Mouse (Mus musculus) liver, adult 2 months (tissue): Measurements from ENCODE around the gene Nhlrc1. TPM values are rescaled to one million over a fixed set of nuclear protein-coding genes. Genes with fewer than 3 reads are reported as not detected.

Source experiments
- DNase-seq: peaks from one replicate; pipeline ENCODE4 v3.0.0-alpha.2; 2011; ENCODE audit warnings: low read depth, low spot score; ENCODE audit errors: extremely low read depth
- H3K27ac ChIP-seq: fragments of 200-500 bp; replicated peaks from 2 replicates; pipeline ENCODE4 v1.5.1; 2012; ENCODE audit warnings: low read depth, mild to moderate bottlenecking, control low read depth, inconsistent platforms, low read length; ENCODE audit not compliant: insufficient read depth
- H3K27me3 ChIP-seq: fragments of 200-500 bp; 2 replicates; pipeline ENCODE4 v1.6.1; 2012; ENCODE audit warnings: mild to moderate bottlenecking, moderate library complexity, low read length, inconsistent platforms; ENCODE audit not compliant: control insufficient read depth, insufficient read depth
- H3K36me3 ChIP-seq: fragments of 200-500 bp; 2 replicates; pipeline ENCODE4 v1.6.1; 2012; ENCODE audit warnings: low read length, inconsistent platforms; ENCODE audit not compliant: control insufficient read depth, insufficient read depth
- H3K4me1 ChIP-seq: fragments of 200-500 bp; 2 replicates; pipeline ENCODE4 v1.6.1; 2011; ENCODE audit warnings: low read length; ENCODE audit not compliant: control insufficient read depth, insufficient read depth
- H3K4me3 ChIP-seq: fragments of 200-500 bp; 2 replicates; pipeline ENCODE4 v1.5.1; 2011; ENCODE audit warnings: low read depth, mild to moderate bottlenecking, control low read depth, low read length, moderate library complexity; ENCODE audit not compliant: insufficient read depth
- H3K79me2 ChIP-seq: fragments of 200-500 bp; 2 replicates; pipeline ENCODE4 v1.6.1; 2012; ENCODE audit warnings: inconsistent platforms, mild to moderate bottlenecking, low read length, moderate library complexity; ENCODE audit not compliant: control insufficient read depth, insufficient read depth
- H3K9ac ChIP-seq: fragments of 200-500 bp; 2 replicates; pipeline ENCODE4 v1.6.1; 2012; ENCODE audit warnings: low read depth, mild to moderate bottlenecking, control low read depth, inconsistent platforms, low read length
- CTCF ChIP-seq: fragments of 200-500 bp; IDR thresholded peaks from 2 replicates; pipeline ENCODE4 v1.5.1; 2011; ENCODE audit warnings: low read depth, low read length, control low read depth
- POLR2A ChIP-seq: fragments of 200-500 bp; IDR thresholded peaks from 2 replicates; pipeline ENCODE4 v1.6.1; 2011; ENCODE audit warnings: low read length, control low read depth; ENCODE audit not compliant: insufficient read depth; ENCODE audit errors: extremely low read depth
- WGBS: fragments of 180-500 bp; shearing (Covaris S2); methylation state at CpG from one replicate; pipeline ENCODE4 v1.1.7; 2018; 5-methylcytosine and 5-hydroxymethylcytosine counted together
- polyA plus RNA-seq: library from polyadenylated mRNA; depleted of rRNA; stranded (reverse); fragments of >200 nt; gene quantifications from 2 replicates; pipeline ENCODE4 v1.2.3, GENCODE M21; 2012; rRNA removed
- total RNA-seq: library from RNA; depleted of rRNA; stranded (reverse); fragments of >200 nt; gene quantifications from 2 replicates; pipeline ENCODE4 v1.2.3, GENCODE M21; 2014; rRNA removed

The Nhlrc1 gene
- total and polyA plus RNA-seq, 2 experiments: 0.83 to 1.8 TPM

GRCm38 (mm10) chr13:46968626-46969025 lies 46.0 kb downstream of the Nhlrc1 start:
- Histone ChIP-seq H3K27me3 (no peaks in the 10 kb centered on the region), H3K27ac (no peak overlapping the region), H3K4me1 (no peaks in the 10 kb centered on the region), H3K36me3 (no peaks in the 10 kb centered on the region), H3K9ac (no peak overlapping the region), H3K79me2 (no peaks in the 10 kb centered on the region), H3K4me3 (no peak overlapping the region)
- no peak for DNase-seq
- peak; percentile 29; the same call in 1 of the 2 replicates for TF ChIP-seq CTCF
- TF ChIP-seq POLR2A: no peak
- 86% methylated on average over 2 of the region's 2 CpGs for WGBS

DNA sequence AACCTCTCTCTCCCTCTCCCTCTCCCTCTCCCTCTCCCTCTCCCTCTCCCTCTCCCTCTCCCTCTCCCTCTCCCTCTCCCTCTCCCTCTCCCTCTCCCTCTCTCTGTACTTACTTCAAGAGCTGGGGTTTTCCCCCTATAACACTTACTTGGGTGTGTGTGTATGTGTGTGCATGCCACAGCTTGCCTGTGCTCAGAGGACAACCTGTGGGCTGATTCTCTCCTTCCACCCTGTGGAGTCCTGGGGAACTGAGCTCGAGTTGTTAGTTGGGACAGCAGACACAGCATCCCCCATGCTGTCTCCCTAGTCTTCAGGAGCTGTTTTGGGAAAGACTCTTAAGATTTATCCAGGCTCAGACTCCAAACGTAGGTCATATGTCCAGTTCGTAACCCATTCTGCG lies 47.3 kb downstream of the Nhlrc1 start:
- no peak for DNase-seq
- no peaks in the 10 kb centered on the region for H3K4me1 ChIP-seq
- no peaks in the 10 kb centered on the region for H3K79me2 ChIP-seq
- TF ChIP-seq POLR2A: no peak
- no peaks in the 10 kb centered on the region for H3K36me3 ChIP-seq
- no peaks in the 10 kb centered on the region for H3K27me3 ChIP-seq
- no peak overlapping the region for H3K9ac ChIP-seq
- no peak overlapping the region for H3K27ac ChIP-seq
- H3K4me3 ChIP-seq: no peak overlapping the region
- WGBS: 72% methylated on average over 4 of the region's 4 CpGs

Other genes starting within 250 kb of the Nhlrc1 start
- gene Kif13a, start 85.0 kb downstream of the Nhlrc1 start, total RNA-seq: 10.5 and 11.1 TPM in 2 replicates
- gene Kif13a, start 85.0 kb downstream of the Nhlrc1 start, polyA plus RNA-seq: 6.6 TPM in 2 replicates
- 17.5 and 21.1 TPM in 2 replicates for gene Kdm1b, start 28.6 kb upstream of the Nhlrc1 start, total RNA-seq
- 7.4 and 9.3 TPM in 2 replicates for gene Kdm1b, start 28.6 kb upstream of the Nhlrc1 start, polyA plus RNA-seq
- gene Tpmt, start 29.9 kb upstream of the Nhlrc1 start, total RNA-seq: 33.0 and 45.4 TPM in 2 replicates
- gene Tpmt, start 29.9 kb upstream of the Nhlrc1 start, polyA plus RNA-seq: 13.9 and 18.9 TPM in 2 replicates
- 24.8 and 27.7 TPM in 2 replicates for gene Dek, start 91.4 kb upstream of the Nhlrc1 start, total RNA-seq
- 14.1 and 15.5 TPM in 2 replicates for gene Dek, start 91.4 kb upstream of the Nhlrc1 start, polyA plus RNA-seq
- gene Rnf144b, start 107.8 kb upstream of the Nhlrc1 start, total RNA-seq: 19.4 and 19.7 TPM in 2 replicates
- gene Rnf144b, start 107.8 kb upstream of the Nhlrc1 start, polyA plus RNA-seq: 18.8 and 20.2 TPM in 2 replicates